Mouse (Mus musculus): ENCODE data around the gene Kif5a. TPM values are rescaled to one million over a fixed set of nuclear protein-coding genes. Genes with fewer than 3 reads are reported as not detected.

Gene Kif5a
- polyA plus RNA-seq, 1 experiment from 2014 or later = 120 TPM

DNA sequence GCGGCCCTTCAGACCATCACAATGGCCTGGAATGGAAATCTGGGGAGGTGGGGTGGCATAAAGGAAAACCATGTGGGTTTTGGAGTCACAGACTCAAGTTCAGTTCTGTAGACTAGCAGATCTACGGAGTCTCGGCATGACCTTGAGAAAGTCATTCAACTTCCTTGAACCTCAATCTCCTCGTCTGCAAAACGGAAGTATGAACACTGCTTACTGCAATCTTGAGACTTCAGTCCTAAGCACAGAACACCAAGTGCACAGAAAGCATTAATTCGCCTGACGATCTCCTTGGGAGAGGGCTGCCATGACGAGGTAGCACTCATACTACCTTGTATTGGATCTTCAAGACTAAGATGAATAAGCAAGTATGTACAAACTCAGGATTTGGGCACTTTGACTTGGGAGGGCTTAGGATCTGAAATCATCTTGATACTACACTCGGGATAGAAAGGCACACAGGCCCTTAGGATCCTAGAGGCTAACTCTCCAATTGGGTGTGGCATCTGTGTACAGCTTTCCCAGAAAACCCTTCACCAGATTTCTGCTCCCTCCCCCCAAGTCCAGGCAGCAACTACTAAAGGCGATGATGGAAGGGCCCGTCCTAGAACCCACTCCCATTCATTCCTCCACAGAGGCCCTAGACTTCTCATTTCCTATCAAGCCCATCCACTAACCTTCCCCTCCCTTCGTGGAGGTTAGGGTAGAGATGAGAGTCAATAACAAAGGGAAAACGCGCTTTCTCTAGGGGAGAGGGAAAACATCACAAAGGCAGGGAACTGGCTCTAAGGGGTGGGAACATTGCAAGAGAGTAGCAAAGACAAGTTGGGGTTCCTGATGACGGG is 1.2 kb downstream of the Kif5a start:
- no peaks in the 10 kb centered on the region for H3K9me3 ChIP-seq (replicated peaks; ENCODE audit: control insufficient read depth, low read length, poor library complexity, severe bottlenecking)

DNA sequence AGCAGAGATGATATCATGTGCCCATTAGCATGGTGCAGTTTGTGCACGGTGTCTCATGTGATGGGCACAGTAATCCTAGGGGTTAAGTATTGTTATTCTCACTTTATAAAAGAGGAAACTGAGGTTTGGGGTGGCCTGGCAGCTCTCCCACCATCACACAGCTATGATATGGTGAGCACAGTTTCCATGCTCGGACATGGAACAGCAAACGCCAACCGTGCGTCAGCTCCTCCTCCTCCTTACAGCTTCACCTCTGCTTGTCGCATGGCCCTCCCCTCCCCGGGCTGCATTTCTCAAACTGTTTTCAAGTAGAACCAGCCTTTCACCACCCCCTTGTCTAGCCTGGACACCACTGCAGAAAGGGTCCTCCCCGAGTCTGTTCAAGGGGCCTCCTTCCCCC is 4.7 kb downstream of the Kif5a start:
- Histone ChIP-seq H3K9ac (ENCODE audit: low read depth, low read length) (no peak overlapping the region), H3K4me1 (ENCODE audit: control insufficient read depth, insufficient read depth, low read length) (peaks cover 46% of the 10 kb centered on the region)

More for the DNA sequence above, 1.2 kb downstream of the Kif5a start:
- Histone ChIP-seq H3K27me3 (ENCODE audit: control insufficient read depth, insufficient read depth, low read depth, low read length) (no peaks in the 10 kb centered on the region), H3K4me1 (ENCODE audit: control insufficient read depth, insufficient read depth, low read length) (peaks cover 42% of the 10 kb centered on the region), H3K9ac (ENCODE audit: low read depth, low read length) (peak overlapping the region; percentile 76), H3K4me2 (ENCODE audit: low read length) (peak overlapping the region; percentile 93), H3K36me3 (ENCODE audit: control insufficient read depth, insufficient read depth, low read length) (no peaks in the 10 kb centered on the region), H3K4me3 (ENCODE audit: low read depth, low read length) (peak overlapping the region; percentile 57), H3K27ac (ENCODE audit: low read length) (peak overlapping the region; percentile 85)
- ATAC-seq = no peak; the same call in 1 of the 2 replicates
- WGBS = 56% methylated on average over 15 of the region's 15 CpGs

DNA sequence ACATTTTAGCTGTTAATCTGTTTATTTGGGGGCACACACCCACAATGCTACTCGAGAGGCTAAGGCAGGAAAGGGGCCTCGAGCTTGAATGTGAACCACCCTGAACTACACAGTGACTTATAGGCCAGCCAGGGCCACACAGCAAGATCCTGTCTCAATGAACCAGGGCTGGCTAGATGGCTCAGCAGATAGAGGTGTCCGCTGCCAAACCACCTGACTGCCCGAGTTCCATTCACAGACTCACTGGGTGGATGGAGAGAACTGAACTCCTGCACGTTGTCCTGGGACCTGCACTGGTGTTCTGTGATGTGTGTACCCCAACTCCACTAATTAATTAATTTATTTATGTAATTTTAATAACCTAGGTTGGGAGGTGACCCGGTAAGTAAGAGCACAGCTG is 5.4 kb downstream of the Kif5a start:
- H3K9ac ChIP-seq (ENCODE audit: low read depth, low read length) = no peak overlapping the region
- H3K4me2 ChIP-seq (ENCODE audit: low read length) = no peak overlapping the region
- H3K9me3 ChIP-seq (replicated peaks; ENCODE audit: control insufficient read depth, low read length, poor library complexity, severe bottlenecking) = no peaks in the 10 kb centered on the region
- WGBS = 84% methylated on average over 6 of the region's 6 CpGs
- H3K4me3 ChIP-seq (ENCODE audit: low read depth, low read length) = no peak overlapping the region
- no peaks in the 10 kb centered on the region for H3K27me3 ChIP-seq (ENCODE audit: control insufficient read depth, insufficient read depth, low read depth, low read length)
- no peak overlapping the region for H3K27ac ChIP-seq (ENCODE audit: low read length)
- 0 out of 2 replicates have a peak, but pooled peaks cover 2% of the 10 kb centered on the region for H3K36me3 ChIP-seq (ENCODE audit: control insufficient read depth, insufficient read depth, low read length)
- H3K4me1 ChIP-seq (ENCODE audit: control insufficient read depth, insufficient read depth, low read length) = peaks cover 42% of the 10 kb centered on the region
- no peak for ATAC-seq

More for the DNA sequence above, 4.7 kb downstream of the Kif5a start:
- 78% methylated on average over 8 of the region's 8 CpGs for WGBS
- peak overlapping the region; percentile 93 for H3K4me2 ChIP-seq (ENCODE audit: low read length)
- no peaks in the 10 kb centered on the region for H3K9me3 ChIP-seq (replicated peaks; ENCODE audit: control insufficient read depth, low read length, poor library complexity, severe bottlenecking)
- H3K27ac ChIP-seq (ENCODE audit: low read length) = no peak overlapping the region
- H3K27me3 ChIP-seq (ENCODE audit: control insufficient read depth, insufficient read depth, low read depth, low read length) = no peaks in the 10 kb centered on the region
- no peak for ATAC-seq
- H3K36me3 ChIP-seq (ENCODE audit: control insufficient read depth, insufficient read depth, low read length) = 0 out of 2 replicates have a peak, but pooled peaks cover 2% of the 10 kb centered on the region
- no peak overlapping the region; the same call in 1 of the 2 replicates for H3K4me3 ChIP-seq (ENCODE audit: low read depth, low read length)

DNA sequence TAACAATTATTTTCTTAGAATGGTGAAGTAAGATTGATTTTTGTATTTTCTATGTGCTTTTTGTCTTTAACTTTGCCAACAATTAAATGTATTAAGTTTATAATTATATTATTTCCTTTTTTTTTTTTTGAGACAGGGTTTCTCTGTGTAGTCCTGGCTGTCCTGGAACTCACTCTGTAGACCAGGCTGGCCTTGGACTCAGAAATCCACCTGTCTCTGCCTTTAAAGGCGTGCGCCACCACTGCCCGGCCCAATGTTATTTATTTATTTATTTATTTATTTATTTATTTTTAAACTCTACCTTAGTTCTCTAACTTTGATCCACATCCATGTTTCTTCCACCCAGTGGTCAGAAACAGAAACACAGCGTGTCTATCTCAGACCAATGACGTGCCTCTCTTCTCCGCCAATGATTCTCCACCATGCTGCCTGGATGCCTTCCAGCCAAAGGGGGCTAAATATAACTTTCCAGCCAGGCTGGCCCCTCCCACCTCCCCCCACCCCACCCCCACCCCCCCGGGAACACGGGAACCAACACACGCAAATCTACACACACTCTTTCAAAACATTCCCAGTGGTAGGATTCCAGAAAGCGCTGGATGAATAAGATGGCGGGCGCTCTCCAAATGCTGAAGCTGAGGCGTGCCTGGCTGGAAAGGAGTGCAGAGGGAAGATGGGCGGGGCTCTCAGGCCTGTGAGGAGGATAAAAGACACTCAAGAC is 7.4 kb downstream of the Kif5a start:
- WGBS = 23% methylated on average over 14 of the region's 14 CpGs
- peaks cover 34% of the 10 kb centered on the region for H3K4me1 ChIP-seq (ENCODE audit: control insufficient read depth, insufficient read depth, low read length)
- no peak for ATAC-seq

DNA sequence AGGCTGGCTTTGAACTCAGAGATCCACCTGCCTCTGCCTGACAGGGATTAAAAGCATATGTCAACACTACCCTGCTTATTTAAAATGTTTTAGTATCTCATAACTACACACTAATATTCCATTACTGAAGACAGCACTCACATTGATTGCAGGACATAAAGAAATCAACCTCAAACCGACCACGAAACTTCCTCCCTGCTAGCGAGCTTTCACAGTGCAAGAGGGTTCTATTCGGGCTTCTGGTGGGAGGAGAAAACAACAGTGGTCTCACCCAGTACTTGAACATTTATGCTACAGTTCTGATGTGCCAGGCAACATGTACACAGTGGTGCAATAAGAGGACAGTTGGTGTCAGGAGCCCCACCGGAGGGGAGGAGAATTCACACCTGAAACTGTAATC is 12.3 kb downstream of the Kif5a start:
- Histone ChIP-seq H3K9me3 (replicated peaks; ENCODE audit: control insufficient read depth, low read length, poor library complexity, severe bottlenecking) (no peaks in the 10 kb centered on the region), H3K27ac (ENCODE audit: low read length) (no peak overlapping the region), H3K4me1 (ENCODE audit: control insufficient read depth, insufficient read depth, low read length) (no peaks in the 10 kb centered on the region; the same call in 1 of the 2 replicates), H3K4me2 (ENCODE audit: low read length) (no peak overlapping the region), H3K4me3 (ENCODE audit: low read depth, low read length) (no peak overlapping the region), H3K9ac (ENCODE audit: low read depth, low read length) (no peak overlapping the region), H3K27me3 (ENCODE audit: control insufficient read depth, insufficient read depth, low read depth, low read length) (no peaks in the 10 kb centered on the region), H3K36me3 (ENCODE audit: control insufficient read depth, insufficient read depth, low read length) (peaks cover 15% of the 10 kb centered on the region)
- no peak for ATAC-seq
- 87% methylated on average over 5 of the region's 5 CpGs for WGBS

More for the DNA sequence above, 7.4 kb downstream of the Kif5a start:
- no peaks in the 10 kb centered on the region for H3K9me3 ChIP-seq (replicated peaks; ENCODE audit: control insufficient read depth, low read length, poor library complexity, severe bottlenecking)
- 0 out of 2 replicates have a peak overlapping the region, but pooled peaks have one; percentile 1 for H3K4me2 ChIP-seq (ENCODE audit: low read length)
- H3K36me3 ChIP-seq (ENCODE audit: control insufficient read depth, insufficient read depth, low read length) = 0 out of 2 replicates have a peak, but pooled peaks cover 2% of the 10 kb centered on the region
- no peak overlapping the region for H3K27ac ChIP-seq (ENCODE audit: low read length)
- no peak overlapping the region for H3K9ac ChIP-seq (ENCODE audit: low read depth, low read length)
- no peak overlapping the region for H3K4me3 ChIP-seq (ENCODE audit: low read depth, low read length)
- H3K27me3 ChIP-seq (ENCODE audit: control insufficient read depth, insufficient read depth, low read depth, low read length) = no peaks in the 10 kb centered on the region

DNA sequence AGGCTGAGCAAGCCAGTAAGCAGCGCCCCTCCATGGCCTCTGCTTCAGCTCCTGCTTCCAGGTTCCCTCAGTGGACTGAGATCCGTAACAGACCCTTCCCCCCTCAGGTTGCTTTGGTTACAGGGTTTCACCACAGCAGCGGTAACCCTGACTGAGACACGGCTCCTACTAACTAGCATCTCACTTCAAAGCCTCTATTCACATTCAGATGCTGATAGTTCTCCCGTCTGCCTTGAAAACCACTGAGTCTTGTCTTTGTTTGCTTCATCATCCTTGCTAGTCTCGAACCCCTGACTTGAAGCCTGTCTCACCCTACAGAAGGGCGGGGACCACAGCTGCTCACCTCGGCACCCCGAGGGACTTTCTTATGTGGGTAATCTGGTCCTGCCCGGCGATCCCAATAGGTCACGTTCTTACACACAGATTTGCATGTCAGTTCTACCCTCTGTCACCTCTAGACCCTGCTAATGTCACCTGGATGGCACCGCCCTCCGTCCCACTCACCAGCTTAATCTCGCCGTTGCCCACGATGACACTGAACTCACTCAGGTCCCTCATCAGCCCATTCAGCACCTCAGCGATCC is 24.8 kb downstream of the Kif5a start:
- 71% methylated on average over 18 of the region's 18 CpGs for WGBS
- Histone ChIP-seq H3K4me2 (ENCODE audit: low read length) (no peak overlapping the region), H3K36me3 (ENCODE audit: control insufficient read depth, insufficient read depth, low read length) (peaks cover 59% of the 10 kb centered on the region)

DNA sequence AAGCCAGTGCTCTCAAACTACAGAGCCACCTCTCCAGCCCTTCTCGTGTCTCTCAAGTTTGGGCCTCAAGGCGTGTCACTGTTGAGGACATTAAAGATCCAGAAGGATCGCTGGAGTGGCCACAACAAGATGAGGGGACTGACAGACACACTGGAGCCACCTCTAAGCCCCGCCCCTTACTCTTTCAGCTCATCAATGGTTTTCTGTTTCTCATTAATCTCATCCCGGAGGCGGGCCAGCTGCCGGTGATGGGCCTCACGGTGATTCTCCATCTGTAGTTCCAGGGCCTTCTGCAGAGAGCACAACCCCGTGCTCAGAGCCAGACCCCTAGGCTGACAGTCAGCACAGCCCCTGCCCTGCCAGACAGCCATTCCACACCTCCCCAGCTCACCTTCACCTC is 26.6 kb downstream of the Kif5a start:
- Histone ChIP-seq H3K9me3 (replicated peaks; ENCODE audit: control insufficient read depth, low read length, poor library complexity, severe bottlenecking) (no peaks in the 10 kb centered on the region), H3K27ac (ENCODE audit: low read length) (no peak overlapping the region), H3K4me3 (ENCODE audit: low read depth, low read length) (no peak overlapping the region), H3K27me3 (ENCODE audit: control insufficient read depth, insufficient read depth, low read depth, low read length) (no peaks in the 10 kb centered on the region), H3K4me1 (ENCODE audit: control insufficient read depth, insufficient read depth, low read length) (no peaks in the 10 kb centered on the region), H3K9ac (ENCODE audit: low read depth, low read length) (no peak overlapping the region), H3K36me3 (ENCODE audit: control insufficient read depth, insufficient read depth, low read length) (peaks cover 42% of the 10 kb centered on the region), H3K4me2 (ENCODE audit: low read length) (no peak overlapping the region)
- 48% methylated on average over 9 of the region's 9 CpGs for WGBS
- ATAC-seq = no peak

More for the DNA sequence above, 24.8 kb downstream of the Kif5a start:
- no peak overlapping the region for H3K27ac ChIP-seq (ENCODE audit: low read length)
- ATAC-seq = no peak
- H3K9me3 ChIP-seq (replicated peaks; ENCODE audit: control insufficient read depth, low read length, poor library complexity, severe bottlenecking) = no peaks in the 10 kb centered on the region
- no peaks in the 10 kb centered on the region for H3K4me1 ChIP-seq (ENCODE audit: control insufficient read depth, insufficient read depth, low read length)
- H3K4me3 ChIP-seq (ENCODE audit: low read depth, low read length) = no peak overlapping the region
- no peak overlapping the region for H3K9ac ChIP-seq (ENCODE audit: low read depth, low read length)
- H3K27me3 ChIP-seq (ENCODE audit: control insufficient read depth, insufficient read depth, low read depth, low read length) = no peaks in the 10 kb centered on the region

DNA sequence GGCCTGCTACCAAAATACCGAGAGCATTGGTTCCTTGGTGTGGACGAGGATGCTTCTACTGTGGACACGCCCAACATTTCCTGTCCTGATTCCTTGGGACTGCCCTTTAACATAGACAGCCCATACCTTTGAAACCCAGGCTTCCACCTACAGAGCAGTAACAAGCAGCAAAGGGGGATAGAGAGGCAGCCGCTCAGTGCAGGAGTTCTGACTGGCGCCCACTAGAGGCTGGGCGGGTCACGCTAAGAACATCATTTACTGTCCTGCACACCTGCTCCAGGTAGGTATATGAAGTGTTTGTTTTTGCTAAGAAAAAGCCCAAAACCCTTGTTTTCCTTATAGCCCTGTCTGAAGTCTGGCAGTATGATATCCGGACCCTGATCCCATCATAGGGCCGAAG is 30.0 kb downstream of the Kif5a start:
- no peak overlapping the region for H3K4me2 ChIP-seq (ENCODE audit: low read length)
- H3K27me3 ChIP-seq (ENCODE audit: control insufficient read depth, insufficient read depth, low read depth, low read length) = no peaks in the 10 kb centered on the region
- H3K27ac ChIP-seq (ENCODE audit: low read length) = no peak overlapping the region
- H3K4me3 ChIP-seq (ENCODE audit: low read depth, low read length) = no peak overlapping the region
- ATAC-seq = no peak
- H3K36me3 ChIP-seq (ENCODE audit: control insufficient read depth, insufficient read depth, low read length) = peaks cover 23% of the 10 kb centered on the region
- WGBS = 84% methylated on average over 9 of the region's 9 CpGs
- H3K9ac ChIP-seq (ENCODE audit: low read depth, low read length) = no peak overlapping the region
- H3K4me1 ChIP-seq (ENCODE audit: control insufficient read depth, insufficient read depth, low read length) = no peaks in the 10 kb centered on the region
- no peaks in the 10 kb centered on the region for H3K9me3 ChIP-seq (replicated peaks; ENCODE audit: control insufficient read depth, low read length, poor library complexity, severe bottlenecking)
